Mouse (Mus musculus): Measurements from ENCODE around the gene Myh14.
"Not testable (repeated sequence)": the region's sequence is repeated elsewhere in the genome, so short reads cannot be mapped to it uniquely, and the experiment has no call there.

The Myh14 gene

GRCm38 (mm10) chr7:44670803-44671202, at the start of gene Myh14:
Gene Myh14 (minus strand): TSS chr7:44670843.
- peak; percentile 26 for DNase-seq (ENCODE audit: extremely low spot score, low read depth, low spot score)

DNA sequence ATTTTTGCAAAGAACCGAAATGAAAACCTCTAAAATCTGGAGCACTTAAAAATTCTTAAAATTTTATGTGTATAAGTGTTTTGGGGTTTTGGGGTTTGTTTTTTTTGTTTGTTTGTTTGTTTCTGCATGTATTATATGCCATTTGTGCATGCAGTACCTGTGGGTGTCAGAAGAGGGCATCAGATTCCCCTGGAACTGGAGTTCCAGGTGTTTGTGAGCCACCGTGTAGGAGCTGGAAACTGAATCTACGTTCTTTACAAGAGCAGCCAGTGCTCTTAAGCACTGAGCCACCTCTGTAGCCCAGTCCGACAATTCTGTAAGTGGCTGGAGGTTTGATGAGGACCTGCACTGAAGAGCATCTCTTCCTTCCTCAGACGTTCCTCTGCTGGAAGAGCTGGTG, 39.2 kb upstream of the Myh14 start:
- DNase-seq (ENCODE audit: extremely low spot score, low read depth, low spot score): no peak

- no peak for DNase-seq (ENCODE audit: extremely low spot score, low read depth, low spot score)
These were observed 37.9 kb upstream of the Myh14 start, which contains the start of gene Izumo2 for GRCm38 (mm10) chr7:44708574-44708973. Gene Izumo2 (plus strand): TSS chr7:44708742.

DNA sequence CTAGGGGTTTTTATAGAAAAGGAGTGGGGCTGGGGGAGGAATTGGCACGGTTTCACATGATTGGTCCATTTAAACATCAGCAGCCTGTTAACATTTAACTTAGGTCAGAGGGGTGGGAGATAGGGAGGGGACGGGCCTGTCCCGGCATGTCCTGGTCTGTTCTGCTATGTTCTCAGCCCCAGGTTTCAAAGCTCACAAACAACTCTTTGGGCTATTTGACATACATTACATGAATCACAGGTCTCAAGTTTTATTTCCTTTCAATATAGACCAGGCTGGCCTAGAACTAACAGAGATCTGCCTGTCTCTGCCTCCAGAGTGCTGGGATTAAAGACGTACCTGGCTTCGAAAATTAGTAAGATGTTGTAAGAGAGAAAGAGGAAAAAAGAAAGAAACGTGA, 37.5 kb upstream of the Myh14 start:
- not testable (repeated sequence) for DNase-seq (ENCODE audit: extremely low spot score, low read depth, low spot score)

GRCm38 (mm10) chr7:44707169-44707675, 36.6 kb upstream of the Myh14 start:
- DNase-seq (ENCODE audit: extremely low spot score, low read depth, low spot score): no peak

GRCm38 (mm10) chr7:44706322-44706721, 35.7 kb upstream of the Myh14 start:
- DNase-seq (ENCODE audit: extremely low spot score, low read depth, low spot score): no peak

GRCm38 (mm10) chr7:44705086-44705485, 34.4 kb upstream of the Myh14 start:
- DNase-seq (ENCODE audit: extremely low spot score, low read depth, low spot score): no peak

DNA sequence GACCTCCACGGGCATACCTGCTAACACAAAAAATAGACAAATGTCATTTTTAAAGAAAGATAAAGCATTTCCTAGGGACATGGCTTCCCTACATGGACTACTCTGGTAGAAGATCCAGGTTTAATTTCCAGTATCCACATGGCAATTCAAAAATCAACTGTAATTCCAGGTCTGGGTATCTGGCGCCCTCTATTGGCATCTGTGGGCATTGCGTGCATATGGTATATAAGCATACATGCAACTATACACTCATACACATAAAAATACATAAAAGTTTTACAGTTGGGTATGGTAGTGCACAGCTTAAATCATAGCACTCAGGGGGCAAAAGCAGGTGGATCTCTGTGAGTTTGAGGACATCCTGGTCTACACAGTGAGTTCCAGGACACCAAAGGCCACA, 33.7 kb upstream of the Myh14 start:
- no peak for DNase-seq (ENCODE audit: extremely low spot score, low read depth, low spot score)

DNA sequence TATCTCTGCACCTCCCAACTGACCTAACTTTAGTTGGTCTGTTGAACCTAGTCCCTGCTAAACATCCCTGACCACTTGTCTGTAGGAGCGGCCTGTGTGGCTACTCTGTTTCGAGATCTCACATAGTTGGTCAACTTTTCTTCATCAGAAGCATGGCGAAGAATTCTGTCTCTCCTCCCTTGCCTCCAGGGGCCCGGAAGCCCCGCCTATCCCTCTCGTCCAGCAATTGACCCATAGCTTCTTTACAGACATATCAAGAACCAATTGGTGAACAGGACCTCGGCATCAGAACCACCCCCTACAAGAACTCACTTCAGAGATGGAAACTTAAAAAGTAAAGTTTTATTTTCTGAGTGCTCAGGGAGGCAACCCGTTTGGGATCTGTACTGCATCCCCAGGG, 32.3 kb upstream of the Myh14 start:
- no peak for DNase-seq (ENCODE audit: extremely low spot score, low read depth, low spot score)

GRCm38 (mm10) chr7:44701921-44702320, 31.3 kb upstream of the Myh14 start:
- DNase-seq (ENCODE audit: extremely low spot score, low read depth, low spot score): no peak

- DNase-seq (ENCODE audit: extremely low spot score, low read depth, low spot score): no peak
These were observed 27.3 kb upstream of the Myh14 start for GRCm38 (mm10) chr7:44697980-44698379.

DNA sequence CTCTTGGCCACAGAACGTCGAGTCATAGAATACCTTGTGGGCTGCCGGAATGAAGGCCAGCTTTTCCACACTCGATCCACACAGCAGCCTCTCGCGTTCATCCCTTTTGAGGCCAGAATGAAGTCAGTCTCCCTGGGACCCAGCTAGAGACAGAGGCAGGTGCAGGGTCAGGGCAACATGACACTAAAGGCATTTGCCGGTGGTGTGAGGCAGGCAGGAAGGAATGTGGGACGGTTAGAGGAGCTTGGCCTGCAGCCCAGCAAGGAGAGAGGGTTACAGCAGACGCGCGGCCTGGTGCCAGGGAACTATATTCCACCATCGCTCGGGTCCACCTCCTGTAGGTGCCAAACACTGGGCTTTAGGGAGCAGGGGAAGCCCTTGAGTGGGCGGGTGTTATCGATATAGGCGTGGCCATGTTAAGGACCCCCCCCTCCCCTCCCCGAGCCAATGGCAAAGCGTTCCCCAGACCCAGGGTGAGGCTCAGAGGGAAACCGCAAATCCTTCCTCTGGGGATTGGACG, 26.6 kb upstream of the Myh14 start:
- DNase-seq (ENCODE audit: extremely low spot score, low read depth, low spot score): no peak

DNA sequence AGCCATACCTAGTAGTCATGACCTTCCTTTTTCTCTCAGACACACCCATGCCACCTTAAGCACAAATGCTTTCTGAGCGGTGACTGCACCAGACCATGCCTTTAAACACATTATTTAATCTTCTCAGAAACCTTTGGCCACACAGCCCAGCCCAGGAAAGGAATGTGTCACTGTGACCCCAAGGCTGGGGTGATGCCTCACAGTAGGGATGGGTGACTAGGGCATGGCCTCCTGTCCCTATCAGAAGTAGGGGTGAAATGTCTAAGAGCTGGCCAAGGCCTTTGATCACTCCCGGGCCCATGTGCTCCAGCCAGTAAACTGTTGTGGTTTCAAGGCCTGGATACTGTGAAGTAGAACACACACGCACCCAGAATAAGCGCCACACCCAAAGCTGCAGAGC, 24.6 kb upstream of the Myh14 start:
- no peak for DNase-seq (ENCODE audit: extremely low spot score, low read depth, low spot score)

DNA sequence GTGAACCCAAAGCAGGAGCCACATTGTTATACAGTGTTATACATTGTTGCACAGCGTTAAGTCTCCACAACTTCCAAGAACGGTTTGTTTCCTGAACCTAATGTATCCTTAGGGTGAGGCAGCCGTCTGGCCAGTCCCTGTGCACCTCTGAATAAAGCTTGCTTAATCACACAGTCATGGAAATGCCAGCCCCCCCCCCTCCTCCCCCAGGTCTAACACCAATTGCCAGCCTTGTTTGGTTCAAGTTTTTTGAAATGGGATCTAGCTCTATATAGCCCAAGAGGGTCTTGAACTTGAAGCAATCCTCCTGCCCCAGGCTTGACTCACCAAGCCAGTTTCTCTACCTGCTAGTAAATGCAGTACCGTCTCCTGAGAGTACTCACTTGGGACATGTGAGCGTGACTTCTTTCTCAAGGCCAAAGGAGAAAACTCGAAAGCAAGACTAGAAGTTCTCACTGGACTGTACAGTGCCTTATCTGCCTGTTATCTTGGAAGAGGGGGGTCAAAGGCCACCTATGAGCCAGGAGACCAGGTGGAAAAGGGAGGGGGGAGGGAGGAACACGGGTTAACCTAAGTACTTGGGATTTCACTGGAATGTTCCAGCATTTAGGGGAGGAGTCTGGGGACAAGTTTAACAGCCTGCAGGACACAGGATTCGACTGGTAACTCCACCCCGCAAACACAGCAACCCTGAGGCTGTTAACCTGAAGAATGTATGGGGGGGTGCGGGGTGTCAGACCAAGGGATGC, 23.0 kb upstream of the Myh14 start:
- DNase-seq (ENCODE audit: extremely low spot score, low read depth, low spot score): no peak

DNA sequence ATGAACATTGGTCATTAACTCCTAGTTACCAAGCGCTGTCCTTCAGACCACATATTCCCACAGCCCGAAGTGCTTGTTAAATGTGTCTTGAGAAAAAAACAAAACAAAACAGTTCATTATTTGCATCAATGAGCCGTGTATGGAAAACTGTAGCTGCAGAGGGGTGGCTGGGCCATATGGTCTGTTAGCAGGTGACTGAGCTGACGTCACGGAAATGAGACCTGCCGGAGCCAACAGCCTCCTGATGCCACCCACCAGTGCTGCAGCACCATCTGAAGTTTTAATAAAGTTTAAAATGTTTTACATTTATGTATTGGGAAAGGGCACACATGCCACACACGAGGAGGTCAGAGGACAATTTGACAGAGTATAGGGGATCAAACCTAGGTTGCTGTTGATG, 18.7 kb upstream of the Myh14 start:
- no peak for DNase-seq (ENCODE audit: extremely low spot score, low read depth, low spot score)

DNA sequence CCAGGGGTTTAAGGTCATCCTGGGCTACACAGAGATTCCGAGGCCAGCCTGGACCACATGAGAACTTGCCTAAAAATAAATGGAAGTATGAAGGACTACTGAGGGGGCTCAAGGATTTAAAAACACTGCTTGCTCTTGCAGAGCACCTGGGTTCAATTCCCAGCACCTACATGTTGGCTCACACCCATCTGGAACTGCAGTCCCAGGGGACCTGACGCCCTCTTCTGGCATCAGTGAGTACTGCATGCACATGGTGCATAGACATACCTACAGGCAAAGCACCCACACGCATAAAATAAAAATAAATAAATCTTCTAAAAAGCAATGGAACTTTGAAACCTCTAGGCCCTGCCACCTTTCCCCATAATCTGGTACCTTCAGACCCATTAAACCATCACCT, 18.2 kb upstream of the Myh14 start:
- no peak for DNase-seq (ENCODE audit: extremely low spot score, low read depth, low spot score)

DNA sequence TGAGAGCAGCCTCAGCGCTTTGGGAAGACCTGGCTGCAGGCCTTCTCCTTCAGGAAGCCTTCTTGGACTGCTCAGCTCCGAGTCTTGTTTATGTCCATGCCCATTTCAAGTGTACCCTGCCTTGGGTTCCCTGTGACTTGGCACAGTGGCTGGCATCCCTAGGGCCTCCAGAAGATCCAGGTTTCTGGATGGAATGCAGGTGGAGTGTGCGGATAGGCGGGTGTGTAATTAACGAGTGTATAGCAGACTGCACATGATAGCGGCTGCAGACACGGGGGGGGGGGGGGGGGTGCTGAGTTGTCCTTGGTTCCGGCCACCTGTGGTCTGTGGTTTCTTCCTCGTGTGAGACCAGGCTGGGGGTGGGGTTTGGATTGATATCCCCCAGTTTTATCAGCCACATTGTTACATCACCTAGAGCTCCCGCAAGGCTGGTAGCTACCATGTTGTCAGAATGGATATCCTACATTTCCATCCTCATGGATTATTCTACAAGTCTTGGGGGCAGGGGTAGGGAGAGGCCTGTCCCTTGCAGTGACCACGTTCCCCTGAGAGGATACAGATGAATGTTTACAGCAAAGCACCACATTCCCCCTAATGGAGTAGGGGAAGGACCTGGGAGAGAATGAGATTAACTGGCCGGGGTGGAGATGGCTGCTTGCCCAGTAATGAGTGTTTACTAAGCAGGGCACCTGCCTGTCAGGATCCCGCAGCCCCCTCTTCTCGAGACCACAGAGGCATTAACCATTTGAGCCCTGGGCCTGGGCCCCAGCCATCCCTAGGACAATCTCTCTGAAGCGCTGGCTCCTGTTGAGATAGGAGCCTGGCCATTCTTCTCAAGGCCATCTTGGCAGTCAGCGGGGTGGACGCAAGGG, 15.1 kb upstream of the Myh14 start:
- DNase-seq (ENCODE audit: extremely low spot score, low read depth, low spot score): no peak

GRCm38 (mm10) chr7:44683656-44684055, 13.0 kb upstream of the Myh14 start:
- no peak for DNase-seq (ENCODE audit: extremely low spot score, low read depth, low spot score)

DNA sequence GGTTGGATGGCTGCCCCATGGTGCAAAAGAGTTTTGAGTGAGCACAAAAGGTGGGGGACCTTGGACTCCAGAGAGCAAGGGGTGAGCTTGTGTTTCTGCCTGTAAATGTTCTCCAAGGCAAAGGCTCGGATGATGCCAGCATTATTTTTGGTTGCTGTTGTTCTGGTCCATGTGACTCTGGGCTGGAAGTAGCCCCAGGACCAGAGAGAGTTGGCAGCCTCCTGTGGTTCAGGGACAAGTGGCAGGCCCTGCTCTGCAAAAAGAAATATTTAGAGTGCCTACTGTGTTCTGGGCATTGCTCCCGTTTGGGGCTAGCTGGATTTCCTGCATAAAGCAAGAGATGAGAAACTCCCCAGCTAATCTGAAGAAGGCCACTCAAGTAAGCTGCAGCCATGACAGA, 6.0 kb upstream of the Myh14 start:
- DNase-seq (ENCODE audit: extremely low spot score, low read depth, low spot score): no peak

- DNase-seq (ENCODE audit: extremely low spot score, low read depth, low spot score): no peak
These were observed 5.5 kb upstream of the Myh14 start for GRCm38 (mm10) chr7:44676126-44676525.

GRCm38 (mm10) chr7:44675171-44675570, 4.5 kb upstream of the Myh14 start:
- no peak for DNase-seq (ENCODE audit: extremely low spot score, low read depth, low spot score)

- no peak for DNase-seq (ENCODE audit: extremely low spot score, low read depth, low spot score)
These were observed 3.9 kb upstream of the Myh14 start for GRCm38 (mm10) chr7:44674511-44674910.

Data from hindlimb bud, embryonic 11.5 days (tissue).